Mouse (Mus musculus) inflammation-experienced regulatory T-cells, adult 6 months (primary cell): Measurements from ENCODE around the gene Crygb. TPM values are rescaled to one million over a fixed set of nuclear protein-coding genes. Genes with fewer than 3 reads are reported as not detected.

ENCODE experiments used
- ATAC-seq: one replicate; pipeline ENCODE4 v1.8.0; 2017
- polyA plus RNA-seq, 3 experiments: library from polyadenylated mRNA; unstranded; fragments of 100-300 nt; shearing (Covaris generic); gene quantifications; one replicate each; pipeline ENCODE4 v1.2.1; 2017

The Crygb gene
- polyA plus RNA-seq: not detected

DNA sequence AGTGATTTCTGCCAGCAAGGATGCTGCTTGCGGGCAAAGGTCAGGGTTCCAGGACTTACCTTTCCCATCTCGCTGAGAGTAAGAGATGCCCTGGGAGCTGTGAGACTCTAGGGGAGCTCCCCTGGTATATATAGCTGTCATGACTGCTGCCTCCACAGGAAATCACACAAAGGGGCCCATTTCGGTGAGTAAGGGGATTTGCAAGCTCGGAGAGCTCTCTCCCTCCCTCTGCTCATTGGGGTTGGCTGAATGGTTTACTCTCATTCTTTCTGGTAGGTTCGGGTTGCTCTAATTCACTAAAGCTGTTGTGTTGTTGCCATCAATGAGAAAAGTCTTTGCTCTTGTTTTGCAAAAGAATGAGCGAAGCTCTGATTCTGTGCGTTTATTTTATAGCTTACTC lies at the start of gene Crygb:
Crygb (minus strand) TSS at position 101 of the 400 bp plus-strand sequence.
- no peak for ATAC-seq

DNA sequence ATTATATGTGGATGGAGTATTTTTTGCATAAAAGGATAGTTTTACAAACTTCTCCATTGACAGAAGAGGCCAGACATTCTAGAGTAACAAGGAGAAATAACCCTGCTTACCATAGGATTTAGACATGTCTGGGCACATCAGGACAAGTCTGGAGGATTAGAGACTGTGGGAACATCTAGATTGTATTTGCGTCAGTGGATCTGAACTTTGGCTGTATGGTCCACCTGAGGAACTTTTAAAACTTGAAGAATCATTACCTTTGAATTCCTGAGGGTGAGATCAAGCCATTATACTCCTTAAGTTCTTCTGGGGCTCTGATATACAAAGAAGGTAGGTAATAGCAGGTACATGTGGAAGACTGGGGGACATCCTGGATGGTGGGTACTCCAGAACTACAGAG lies 49.6 kb upstream of the Crygb start:
- no peak for ATAC-seq

DNA sequence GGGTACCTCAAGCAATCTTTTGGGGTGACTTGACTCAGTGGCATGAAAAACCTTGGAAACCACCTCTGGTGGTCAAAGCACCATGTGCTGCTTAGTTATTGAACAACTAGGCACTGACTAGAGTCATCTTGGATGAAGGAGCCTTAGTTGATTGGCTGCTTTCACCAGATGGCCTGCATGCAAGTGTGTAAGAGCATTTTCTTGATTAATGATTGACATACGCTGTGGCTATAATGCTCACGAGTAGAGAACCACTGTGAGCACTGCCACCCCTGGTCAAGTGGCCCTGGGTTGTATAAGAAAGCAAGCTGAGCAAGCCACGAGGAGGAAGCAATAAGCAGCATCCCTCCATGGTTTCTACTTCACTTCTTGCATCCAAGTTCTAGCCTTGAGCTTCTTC lies 48.1 kb upstream of the Crygb start:
- no peak for ATAC-seq

DNA sequence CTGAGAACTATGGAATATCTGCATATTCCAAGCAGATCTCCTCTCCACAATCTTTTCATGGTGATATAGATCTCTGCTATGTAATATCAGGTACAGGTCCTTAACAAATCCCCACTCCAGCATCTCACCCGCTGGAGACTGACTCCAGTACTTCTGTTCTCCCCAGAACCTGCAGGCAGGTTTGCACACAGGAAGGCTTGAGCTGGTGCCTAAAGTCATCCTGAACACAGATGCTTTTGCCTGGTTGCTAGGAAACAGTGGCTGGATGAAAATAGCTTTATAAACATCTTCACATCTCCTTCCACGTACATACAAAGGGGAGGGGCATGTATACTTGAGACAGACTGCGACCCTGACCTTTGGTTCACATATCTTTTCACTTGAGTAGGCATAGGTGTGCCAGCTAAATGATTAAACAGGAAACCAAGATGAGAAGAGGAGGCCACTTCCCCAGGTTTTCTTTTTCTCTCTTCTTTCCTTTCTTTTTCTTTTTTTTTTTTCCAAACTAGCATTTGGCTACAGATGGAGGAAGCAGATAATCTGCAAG lies 47.6 kb upstream of the Crygb start:
- ATAC-seq: no peak

DNA sequence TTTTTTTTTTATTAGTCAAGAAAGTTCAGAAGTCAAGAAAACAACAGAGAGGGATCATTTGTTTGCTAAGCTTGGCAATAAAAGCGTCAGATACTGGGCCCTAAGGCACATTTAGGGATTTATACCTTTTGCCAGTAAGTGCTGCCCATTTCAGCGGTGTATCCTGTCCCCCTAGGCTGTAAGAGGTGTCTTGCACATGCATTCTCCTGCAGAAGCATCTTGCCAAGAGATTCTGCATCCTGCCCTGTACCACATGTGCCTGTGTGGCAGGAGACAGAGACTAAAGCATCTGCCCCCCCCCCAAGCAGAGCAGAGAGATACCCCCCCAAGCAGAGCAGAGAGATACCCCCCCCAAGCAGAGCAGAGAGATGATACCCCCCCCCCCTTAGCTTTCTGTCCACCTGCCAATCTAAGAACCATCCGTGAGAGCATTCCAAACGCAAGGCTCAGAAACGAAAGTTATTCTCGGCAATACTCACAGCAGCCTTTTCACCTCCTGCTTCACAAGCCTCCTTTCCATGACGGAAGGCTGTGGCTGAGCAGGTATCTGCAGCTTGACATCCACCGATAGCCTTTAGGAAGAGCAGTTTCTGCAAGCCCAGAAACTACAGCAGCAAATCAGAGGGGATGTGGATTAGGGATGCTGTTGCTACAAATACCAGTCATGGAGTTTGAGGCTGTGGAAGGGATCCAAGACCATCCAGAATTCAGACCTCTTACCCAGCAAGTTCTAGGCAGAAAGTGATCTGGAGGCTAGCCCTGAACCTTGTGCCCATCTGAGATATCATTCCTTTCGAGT lies 40.7 kb upstream of the Crygb start, which contains the start of gene D630023F18Rik:
D630023F18Rik (minus strand) TSS at position 641 of the 799 bp plus-strand sequence.
- ATAC-seq: no peak

DNA sequence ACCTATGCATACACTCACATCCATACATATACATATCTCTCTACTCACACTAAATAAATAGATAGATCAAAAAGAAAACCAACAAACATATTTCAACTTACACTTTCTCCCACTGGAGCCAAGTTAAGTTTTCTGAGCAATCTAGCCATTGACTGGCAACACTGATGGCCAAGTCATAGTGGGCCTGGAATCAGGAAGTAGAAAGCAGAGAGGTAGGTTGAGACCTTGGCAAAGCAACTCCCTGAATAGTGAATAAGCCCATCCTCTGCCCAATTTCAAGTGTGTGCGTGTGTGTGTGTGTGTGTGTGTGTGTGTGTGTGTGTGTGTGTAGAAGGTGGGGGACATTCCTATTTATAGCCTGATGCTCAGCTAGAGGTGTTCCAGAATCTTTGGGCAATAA lies 37.4 kb upstream of the Crygb start, which contains the start of gene Gm28845:
Gm28845 (minus strand) TSS at position 121 of the 400 bp plus-strand sequence.
- ATAC-seq: no peak

DNA sequence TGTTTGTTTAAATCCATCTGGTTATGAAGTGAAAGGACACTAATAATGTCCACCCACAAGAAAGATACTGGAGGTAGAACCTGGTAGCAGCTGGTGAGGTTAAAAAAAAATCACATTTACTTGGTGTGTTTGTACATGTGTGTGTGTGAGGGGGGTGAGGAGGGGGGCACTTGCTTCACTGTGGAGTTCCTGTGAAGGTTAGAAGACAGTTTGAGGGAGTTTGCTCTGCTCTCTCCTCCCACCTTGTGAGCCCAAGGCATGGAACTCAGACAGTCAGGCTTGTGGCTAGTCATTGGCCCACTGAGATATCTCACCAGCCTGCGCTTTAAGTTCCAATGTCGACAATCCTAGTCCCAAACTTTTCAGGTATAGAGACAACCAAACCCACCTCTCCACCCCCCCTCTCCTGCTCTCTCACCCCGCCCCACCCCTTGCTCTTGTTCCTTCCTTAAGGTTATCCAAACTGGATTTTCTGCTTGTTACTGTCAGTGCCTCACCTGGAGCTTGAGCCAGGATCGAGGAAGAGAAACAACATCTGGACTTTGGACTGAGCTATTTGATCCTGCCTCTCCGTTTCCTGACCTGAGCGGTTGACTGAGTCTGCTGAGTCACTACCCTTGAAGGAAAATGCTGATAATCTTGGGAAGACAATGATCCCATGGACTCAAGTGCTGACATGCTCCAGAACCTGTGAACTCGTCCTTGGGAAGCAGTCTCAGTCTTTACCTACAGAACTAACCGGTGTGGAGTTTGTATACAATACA lies 36.2 kb upstream of the Crygb start:
- ATAC-seq: no peak

DNA sequence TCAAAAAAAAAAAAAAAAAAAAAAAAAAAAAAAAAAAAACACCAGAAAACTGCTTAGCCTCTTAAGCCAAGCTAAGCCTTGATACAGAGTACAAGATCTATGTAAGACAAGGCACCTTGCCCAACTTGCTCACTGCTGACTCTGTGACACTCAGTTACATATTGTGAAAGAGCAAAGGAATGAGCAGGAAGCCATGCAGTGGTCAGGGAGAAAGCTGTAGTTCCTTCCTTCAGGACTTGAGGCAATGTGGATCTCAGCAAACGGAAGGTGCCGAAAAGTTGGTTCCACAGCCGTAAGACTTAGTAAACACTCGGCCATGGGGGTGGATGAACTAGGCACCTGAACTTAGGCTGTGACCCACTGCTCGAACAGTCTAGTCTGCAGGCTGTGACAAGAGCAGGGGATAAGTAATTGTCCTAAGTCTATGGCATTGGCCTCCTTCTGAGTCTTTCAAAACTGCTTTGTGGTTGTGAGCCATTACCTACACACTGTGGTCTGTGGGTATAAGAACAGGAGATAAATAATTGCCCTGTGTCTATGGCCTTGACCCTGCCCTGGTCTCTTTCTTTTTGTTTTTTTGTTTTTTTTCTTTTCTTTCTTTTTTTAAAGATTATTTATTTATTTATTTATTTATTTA lies 31.6 kb upstream of the Crygb start:
- ATAC-seq: no peak

DNA sequence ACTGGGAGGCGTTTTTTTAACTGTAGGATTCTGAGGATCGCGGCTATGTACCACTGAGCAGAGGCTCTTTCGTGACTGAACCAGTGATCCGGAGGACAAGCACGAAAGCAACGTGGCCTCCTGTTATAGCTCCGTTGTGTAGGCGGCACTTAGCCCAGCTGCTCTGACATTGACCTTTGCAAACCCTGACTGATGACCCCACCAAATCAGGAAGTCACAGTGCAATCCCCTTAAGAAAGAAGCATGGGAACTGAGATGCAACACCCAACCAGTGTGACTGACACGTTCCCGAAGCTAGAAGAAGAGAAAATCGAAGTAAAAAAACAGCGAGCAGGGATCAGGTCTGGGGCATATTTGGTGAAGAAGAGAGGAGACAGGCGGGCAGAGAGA lies 30.7 kb upstream of the Crygb start:
- ATAC-seq: no peak

DNA sequence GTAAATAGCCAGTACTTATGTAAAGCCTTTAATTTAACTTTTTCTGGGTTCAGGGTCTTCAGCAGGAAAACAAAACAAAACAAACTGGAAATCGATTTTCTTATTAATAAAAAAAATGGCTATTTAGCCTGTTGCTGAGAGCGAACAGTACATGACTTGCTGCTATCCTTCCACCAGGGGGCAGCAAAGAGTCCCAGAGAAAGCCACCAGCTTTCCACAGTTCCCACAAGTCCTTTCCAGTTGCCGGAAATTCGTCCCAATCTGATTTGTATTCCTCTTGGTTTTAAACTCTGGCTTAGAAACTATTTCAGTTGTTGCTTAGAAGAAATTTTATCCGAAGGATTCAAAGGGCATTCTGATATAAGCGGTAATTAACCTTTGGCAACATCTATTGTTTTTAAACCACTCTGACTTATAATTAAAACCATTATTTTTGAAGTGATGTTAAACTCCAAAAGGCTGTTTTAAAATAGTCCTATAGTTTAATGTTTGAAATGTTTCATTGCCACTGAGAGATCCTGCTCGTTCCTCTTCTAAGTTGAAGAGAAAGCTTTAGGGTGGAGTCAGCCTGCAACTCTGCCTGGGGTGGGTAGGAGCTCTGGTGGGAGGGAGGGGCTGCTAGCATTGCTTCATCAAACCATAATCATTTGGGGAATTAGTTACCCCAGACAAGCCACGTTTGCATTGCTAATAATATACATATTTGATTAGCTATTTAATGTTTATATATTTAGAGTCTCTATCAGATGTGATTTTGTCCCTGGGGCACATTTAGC lies 30.1 kb upstream of the Crygb start:
- ATAC-seq: no peak

DNA sequence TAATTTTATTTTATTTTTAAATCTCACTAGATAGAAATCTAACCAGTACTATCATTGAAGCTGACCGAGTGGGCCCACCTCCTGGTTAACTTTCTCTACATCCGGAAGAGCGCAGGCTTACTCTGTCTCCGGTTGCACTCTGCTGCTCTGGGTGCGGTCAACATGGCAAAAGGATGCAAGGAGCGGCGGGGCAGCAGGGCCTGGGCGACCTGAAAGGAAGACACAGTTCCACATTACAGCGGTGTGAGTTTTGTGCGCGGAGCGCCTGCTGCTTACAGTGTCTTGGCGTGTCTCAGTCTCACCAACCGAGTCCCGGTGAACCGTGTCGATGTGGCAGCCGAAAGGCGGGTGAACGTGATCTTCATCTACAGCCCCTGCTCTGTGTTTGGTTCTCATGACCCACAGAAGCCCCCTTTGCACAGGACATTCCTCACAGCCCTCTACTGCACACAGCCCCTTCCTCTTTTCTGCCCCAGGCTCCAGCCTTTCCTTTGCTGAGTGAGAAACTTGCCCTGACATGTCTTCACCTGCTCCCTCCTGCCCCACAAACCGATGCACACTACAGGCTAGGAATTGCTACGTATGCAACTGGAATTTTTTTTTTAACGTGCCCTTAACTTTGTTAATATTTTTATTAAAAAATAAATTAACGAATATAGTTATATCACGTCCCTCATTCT lies 27.8 kb upstream of the Crygb start:
- ATAC-seq: no peak

DNA sequence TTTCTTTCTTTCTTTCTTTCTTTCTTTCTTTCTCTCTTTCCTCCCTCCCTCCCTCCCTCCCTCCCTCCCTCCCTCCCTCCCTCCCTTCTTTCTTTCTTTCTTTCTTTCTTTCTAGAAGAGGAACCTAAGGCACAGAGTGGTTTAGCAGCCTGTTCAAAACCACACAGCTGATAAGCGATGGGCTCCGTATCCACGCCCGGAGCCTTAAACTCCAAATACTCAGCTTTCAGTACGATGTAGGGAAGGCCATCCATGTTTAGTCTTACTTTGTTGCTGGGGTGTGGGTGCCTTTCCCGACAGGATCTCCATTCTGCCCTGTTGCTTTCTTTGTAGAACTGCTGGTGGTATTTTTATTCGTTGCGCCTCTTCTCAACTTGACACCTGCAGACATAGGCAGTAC lies 27.1 kb upstream of the Crygb start:
- no peak for ATAC-seq

DNA sequence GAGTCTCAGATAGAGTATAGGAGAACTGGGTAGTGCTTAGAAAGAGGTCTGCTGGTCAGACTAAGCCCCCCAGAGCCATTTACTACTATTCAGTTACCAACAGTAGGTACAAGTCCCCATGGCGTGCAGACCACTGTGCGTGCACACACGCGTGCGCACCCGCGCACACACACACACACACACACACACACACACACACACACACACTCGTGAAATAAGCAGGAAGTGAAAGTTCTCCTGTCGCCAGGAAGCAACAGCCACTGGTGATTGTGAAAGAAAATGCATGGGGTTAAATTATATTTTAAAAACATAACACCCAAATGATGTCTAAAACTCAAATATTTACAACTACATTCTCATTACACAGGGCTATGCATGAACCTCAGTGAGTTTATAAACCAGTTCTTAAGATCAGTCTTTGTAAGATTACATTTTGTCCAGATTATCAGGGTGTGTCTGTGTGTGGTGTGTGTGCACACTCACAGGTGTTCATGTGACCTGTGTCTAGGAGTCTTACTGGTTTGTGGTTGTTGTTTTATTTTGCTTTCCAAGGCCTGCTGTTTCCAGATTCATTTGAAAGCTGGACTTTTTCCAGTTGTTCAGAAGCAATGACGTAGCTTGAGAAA lies 25.7 kb upstream of the Crygb start:
- ATAC-seq: no peak

DNA sequence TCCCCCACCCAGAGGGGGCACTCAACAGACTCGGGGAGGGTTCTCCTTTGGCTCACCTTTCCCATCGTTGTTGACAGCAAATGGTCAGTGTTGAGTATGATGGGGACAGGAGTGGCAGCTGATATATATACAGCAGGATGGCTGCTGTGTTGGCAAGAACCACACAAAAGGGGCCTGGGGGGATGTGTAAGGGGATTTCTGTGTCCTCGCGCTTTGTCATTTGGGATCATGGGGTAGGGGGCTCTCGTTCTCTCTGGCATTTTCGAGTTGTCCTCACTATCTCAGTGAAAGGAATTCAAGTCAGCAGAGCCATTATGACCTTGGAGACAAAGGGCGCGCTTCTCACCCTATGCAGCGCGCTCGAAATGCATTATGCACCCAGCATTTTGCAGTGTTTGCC lies 21.2 kb upstream of the Crygb start, which contains the start of gene Cryga:
Cryga (minus strand) TSS at position 101 of the 400 bp plus-strand sequence.
- ATAC-seq: no peak

DNA sequence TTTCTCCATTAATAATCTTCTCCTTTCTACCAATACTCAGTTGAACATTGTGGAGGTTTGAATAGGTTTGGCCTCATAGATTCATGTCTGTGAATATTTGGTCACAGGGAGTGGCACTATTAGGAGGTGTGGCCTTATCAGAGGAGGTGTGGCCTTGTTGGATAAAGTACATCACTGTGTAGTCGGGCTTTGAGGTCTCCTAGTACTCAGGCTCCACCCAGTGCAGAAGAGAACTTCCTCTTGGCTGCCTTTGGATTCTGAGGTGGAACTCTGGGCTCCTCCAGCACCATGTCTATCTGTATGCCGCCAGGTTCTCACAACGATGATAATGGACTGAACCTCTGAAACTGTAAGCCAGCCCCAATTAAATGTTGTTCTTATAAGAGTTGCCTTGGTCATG lies 14.9 kb upstream of the Crygb start:
- no peak for ATAC-seq

DNA sequence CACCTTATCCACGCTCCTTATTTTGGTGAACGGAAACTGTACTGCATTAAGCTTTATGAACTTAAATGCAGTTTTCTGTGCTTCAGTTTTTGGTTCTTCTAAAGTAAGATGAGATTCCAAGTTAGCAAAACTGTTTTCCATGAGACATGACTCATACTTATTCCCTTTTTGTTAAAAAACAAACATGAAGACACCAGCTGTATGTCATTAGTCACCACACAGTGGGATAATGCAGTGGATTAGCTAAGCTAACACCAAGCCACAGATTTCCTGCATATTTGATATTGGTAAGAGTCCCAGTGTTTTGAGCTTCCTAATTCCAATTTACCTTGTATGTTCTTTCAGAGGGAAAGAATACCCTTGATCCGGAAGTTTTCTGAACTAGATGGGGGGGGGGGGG lies 9.5 kb upstream of the Crygb start:
- ATAC-seq: no peak

DNA sequence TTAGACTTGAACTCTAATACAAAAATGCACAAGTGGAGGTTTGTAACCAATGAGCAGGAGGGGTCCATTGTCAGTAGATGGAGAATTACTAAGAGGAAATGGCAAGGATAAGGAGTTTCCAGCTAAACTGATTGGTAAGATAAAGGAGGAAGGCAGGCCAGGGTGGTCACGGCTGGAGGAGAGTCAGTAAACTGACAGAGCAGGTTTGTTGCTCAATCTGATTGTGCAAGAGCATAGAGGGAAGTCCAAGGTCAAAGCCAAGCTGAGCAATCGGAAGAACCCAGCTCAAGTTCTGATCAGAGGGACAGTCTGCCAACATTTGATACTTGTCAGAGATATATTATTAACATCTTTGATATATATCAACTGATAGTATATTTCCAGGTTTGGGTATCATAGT lies 8.3 kb upstream of the Crygb start:
- ATAC-seq: no peak

DNA sequence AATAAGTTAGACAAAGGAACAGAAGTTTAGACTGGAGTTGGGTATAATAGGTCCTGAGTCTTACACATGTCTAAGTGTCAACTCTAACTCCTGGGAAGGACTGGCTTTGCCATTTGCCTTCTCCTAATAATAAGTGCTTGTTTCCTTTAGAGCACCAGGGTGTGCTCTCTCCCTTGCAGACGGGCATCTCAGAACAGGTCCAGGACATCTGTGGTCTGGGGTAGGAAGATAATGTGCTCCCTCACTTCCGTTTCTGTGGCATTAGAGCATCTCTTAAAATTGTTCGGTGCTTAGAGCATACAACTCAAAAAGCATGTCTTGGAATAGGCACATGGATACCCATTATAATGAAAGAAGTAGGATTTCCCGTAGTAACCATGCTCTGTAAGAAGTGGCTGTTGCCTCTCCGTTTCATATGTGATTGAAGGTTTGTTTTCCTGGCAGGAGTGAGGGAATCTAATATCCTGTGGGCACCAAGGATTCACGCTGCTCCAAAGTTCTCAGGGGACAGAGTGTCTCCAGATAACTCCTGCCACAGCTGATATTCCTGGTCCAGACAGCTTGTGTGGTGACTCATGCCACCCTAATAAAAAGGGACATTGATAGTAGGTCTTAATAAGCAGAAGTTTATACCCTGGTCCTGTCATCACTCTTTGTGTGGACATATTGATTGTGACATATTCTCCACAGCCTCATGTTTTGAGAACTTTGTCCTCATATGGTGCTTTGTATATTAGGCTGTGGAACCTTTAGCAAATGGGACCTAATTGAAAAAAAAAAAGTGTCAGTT lies 6.7 kb upstream of the Crygb start:
- ATAC-seq: no peak

DNA sequence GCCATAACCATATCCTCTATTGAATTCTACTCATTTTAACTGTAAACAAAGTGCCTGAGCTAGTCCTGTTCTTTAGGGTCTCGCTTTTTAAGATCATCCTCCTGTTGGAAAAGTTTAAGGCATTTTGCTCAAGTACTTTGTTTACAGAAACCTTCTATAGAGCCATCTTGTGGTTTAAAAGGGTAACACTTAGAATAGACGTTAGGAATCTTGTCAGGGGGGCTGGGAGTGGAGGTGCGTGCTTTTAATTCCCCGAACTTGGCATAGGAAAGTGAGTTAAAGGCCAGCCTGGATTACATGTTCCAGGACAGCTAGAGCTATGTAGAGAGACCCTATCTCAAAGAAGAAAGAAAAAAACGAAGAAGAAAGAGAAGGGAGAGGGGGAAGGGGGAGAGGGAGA lies 6.5 kb downstream of the Crygb start:
- no peak for ATAC-seq

DNA sequence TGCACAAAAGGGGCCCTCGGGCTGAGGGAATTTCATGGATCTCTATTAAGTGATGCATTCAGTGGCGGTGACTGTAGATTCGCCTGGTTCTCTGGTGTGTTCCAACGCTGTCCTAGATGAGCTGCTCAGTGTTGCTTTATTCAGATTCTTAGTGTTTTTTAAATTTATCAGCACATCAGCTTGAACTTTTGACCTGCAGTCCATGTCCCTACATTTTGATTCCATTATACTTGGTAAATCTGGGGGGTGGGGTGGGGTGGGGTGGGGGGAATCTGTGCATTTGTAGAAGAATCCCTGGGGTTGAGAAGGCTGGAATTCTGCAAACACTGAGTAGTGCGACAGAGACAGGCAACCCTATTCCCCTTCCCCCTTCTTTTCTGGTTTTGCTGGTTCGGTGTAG lies 8.5 kb downstream of the Crygb start, which contains the start of gene Crygc:
Crygc (minus strand) TSS at position 101 of the 400 bp plus-strand sequence.
- no peak for ATAC-seq
